Mouse (Mus musculus) ES-E14 (cell line): ENCODE measurements around the gene D10Jhu81e. TPM values are rescaled to one million over a fixed set of nuclear protein-coding genes. Genes with fewer than 3 reads are reported as not detected.
"Not testable (repeated sequence)": the region's sequence is repeated elsewhere in the genome, so short reads cannot be mapped to it uniquely, and the experiment has no call there.

ENCODE experiments used
- DNase-seq: peaks from one replicate; pipeline ENCODE4 v3.0.0-alpha.2; 2013; ENCODE audit warnings: low read depth, low spot score
- H3K27ac ChIP-seq: 2 replicates; pipeline ENCODE4 v1.5.1; 2012; ENCODE audit warnings: low read depth, mild to moderate bottlenecking, low read length, moderate library complexity, mixed read lengths; ENCODE audit not compliant: poor library complexity, insufficient read depth, severe bottlenecking
- H3K36me3 ChIP-seq: 2 replicates; pipeline ENCODE4 v1.6.1; 2012; ENCODE audit warnings: mild to moderate bottlenecking, low read length, moderate library complexity, mixed read lengths; ENCODE audit not compliant: control insufficient read depth, poor library complexity, insufficient read depth, severe bottlenecking
- H3K4me1 ChIP-seq, 2 experiments: fragments of 150-350 bp in 1 of 2; sonication (generic) in 1 of 2; 2 replicates each; pipeline ENCODE4 v1.6.1; 2012; ENCODE audit warnings: low read length in 2 of 2, mild to moderate bottlenecking in 1 of 2, mixed read lengths in 1 of 2; ENCODE audit not compliant: control insufficient read depth in 2 of 2, insufficient read depth in 2 of 2, poor library complexity in 1 of 2
- H3K4me3 ChIP-seq, 2 experiments: fragments of 150-350 bp in 1 of 2; sonication (generic) in 1 of 2; 2 replicates each; pipeline ENCODE4 v1.5.1; 2012; ENCODE audit warnings: low read length in 2 of 2, low read depth in 1 of 2, mild to moderate bottlenecking in 1 of 2, mixed read lengths in 1 of 2; ENCODE audit not compliant: insufficient read depth in 1 of 2, poor library complexity in 1 of 2, severe bottlenecking in 1 of 2
- H3K9ac ChIP-seq: 2 replicates; pipeline ENCODE4 v1.6.1; 2012; ENCODE audit warnings: low read depth, mild to moderate bottlenecking, low read length, mixed read lengths; ENCODE audit not compliant: poor library complexity, insufficient read depth, severe bottlenecking
- H3K9me3 ChIP-seq: fragments of 150-350 bp; sonication (generic); 2 replicates; pipeline ENCODE4 v1.6.1; 2012; ENCODE audit warnings: low read depth, mild to moderate bottlenecking, low read length; ENCODE audit not compliant: control insufficient read depth, insufficient read depth
- CHD2 ChIP-seq: IDR thresholded peaks from 2 replicates; pipeline ENCODE4 v1.6.1; 2014; ENCODE audit warnings: mild to moderate bottlenecking, low read depth, low read length, inconsistent platforms
- HCFC1 ChIP-seq: IDR thresholded peaks from 2 replicates; pipeline ENCODE4 v1.6.1; 2012; ENCODE audit warnings: low read length, inconsistent platforms, borderline replicate concordance; ENCODE audit not compliant: insufficient read depth
- MAFK ChIP-seq: IDR thresholded peaks from 2 replicates; pipeline ENCODE4 v1.6.1; 2014; ENCODE audit warnings: mild to moderate bottlenecking, low read depth, low read length, inconsistent platforms; ENCODE audit not compliant: insufficient read depth
- ZC3H11A ChIP-seq: IDR thresholded peaks from 2 replicates; pipeline ENCODE4 v1.6.1; 2012; ENCODE audit warnings: low read depth, mild to moderate bottlenecking, inconsistent platforms, low read length, borderline replicate concordance
- ZNF384 ChIP-seq: IDR thresholded peaks from 2 replicates; pipeline ENCODE4 v1.6.1; 2012; ENCODE audit warnings: low read depth, low read length, inconsistent platforms
- in situ Hi-C, 2 experiments: fragments of 600-800 bp; cut with MboI; formaldehyde crosslinking; loops; one replicate each; pipeline ENCODE4 v1.15.1; 2025; ENCODE audit warnings: low sequenced_read_pairs in 2 of 2, inconsistent platforms in 1 of 2; ENCODE audit not compliant: unreplicated experiment in 2 of 2
- total RNA-seq: library from RNA; depleted of rRNA; stranded (reverse); fragments of 300-350 nt; gene quantifications from 2 replicates; pipeline ENCODE4 v1.2.3, GENCODE M21; 2012

The D10Jhu81e gene
- total RNA-seq, 1 experiment = 40.2 TPM

GRCm38 (mm10) chr10:78126311-78126710 lies 43.3 kb downstream of the D10Jhu81e start:
- no peak for DNase-seq

GRCm38 (mm10) chr10:78125061-78125460 lies 44.5 kb downstream of the D10Jhu81e start:
- DNase-seq, H3K9me3 ChIP-seq, H3K27ac ChIP-seq, H3K4me1 ChIP-seq, in situ Hi-C loops, H3K9ac ChIP-seq, H3K36me3 ChIP-seq, H3K4me3 ChIP-seq: not testable (repeated sequence)

More at GRCm38 (mm10) chr10:78126311-78126710, 43.3 kb downstream of the D10Jhu81e start:
- TF ChIP-seq ZC3H11A = no peak
- TF ChIP-seq HCFC1 = no peak
- TF ChIP-seq MAFK = no peak
- no peak for TF ChIP-seq ZNF384
- no peak for TF ChIP-seq CHD2
- no peak overlapping the region for H3K9ac ChIP-seq
- H3K4me3 ChIP-seq = no peak overlapping the region
- no peaks in the 10 kb centered on the region for H3K36me3 ChIP-seq
- no peak overlapping the region for H3K27ac ChIP-seq
- in situ Hi-C loops = no loop called here
- H3K4me1 ChIP-seq = no peaks in the 10 kb centered on the region
- H3K9me3 ChIP-seq = no peaks in the 10 kb centered on the region

GRCm38 (mm10) chr10:78124137-78124536 lies 45.4 kb downstream of the D10Jhu81e start:
- DNase-seq, in situ Hi-C loops: not testable (repeated sequence)

GRCm38 (mm10) chr10:78119422-78119821 lies 50.2 kb downstream of the D10Jhu81e start:
- Histone ChIP-seq H3K27ac (no peak overlapping the region), H3K4me1 (no peaks in the 10 kb centered on the region), H3K9ac (no peak overlapping the region), H3K36me3 (no peaks in the 10 kb centered on the region), H3K4me3 (no peak overlapping the region), H3K9me3 (no peaks in the 10 kb centered on the region)
- in situ Hi-C loops = no loop called here
- DNase-seq = no peak
- TF ChIP-seq ZC3H11A = no peak

More at GRCm38 (mm10) chr10:78124137-78124536, 45.4 kb downstream of the D10Jhu81e start:
- not testable (repeated sequence) for H3K36me3 ChIP-seq, H3K4me1 ChIP-seq, H3K4me3 ChIP-seq, H3K9me3 ChIP-seq, H3K27ac ChIP-seq, H3K9ac ChIP-seq

- Histone ChIP-seq H3K27ac (no peak overlapping the region), H3K4me1 (peaks cover 0 to 2% of the 10 kb centered on the region in 2 experiments; a peak in 1 of 4 replicates), H3K36me3 (no peaks in the 10 kb centered on the region), H3K9ac (no peak overlapping the region), H3K9me3 (no peaks in the 10 kb centered on the region), H3K4me3 (no peak overlapping the region)
- in situ Hi-C loops = no loop called here
- no peak for DNase-seq
- no peak for TF ChIP-seq ZNF384
- no peak for TF ChIP-seq CHD2
- TF ChIP-seq MAFK = no peak
- no peak for TF ChIP-seq ZC3H11A
- no peak for TF ChIP-seq HCFC1
Measured at GRCm38 (mm10) chr10:78115153-78115552, 54.4 kb downstream of the D10Jhu81e start.
